Mouse (Mus musculus) ES-E14 (cell line): ENCODE data around the gene Ubtd2. TPM values are rescaled to one million over a fixed set of nuclear protein-coding genes. Genes with fewer than 3 reads are reported as not detected.

ENCODE experiments used
- DNase-seq: peaks from one replicate; pipeline ENCODE4 v3.0.0-alpha.2; 2013; ENCODE audit warnings: low read depth, low spot score
- H3K27ac ChIP-seq: 2 replicates; pipeline ENCODE4 v1.5.1; 2012; ENCODE audit warnings: low read depth, mild to moderate bottlenecking, low read length, moderate library complexity, mixed read lengths; ENCODE audit not compliant: poor library complexity, insufficient read depth, severe bottlenecking
- H3K36me3 ChIP-seq: 2 replicates; pipeline ENCODE4 v1.6.1; 2012; ENCODE audit warnings: mild to moderate bottlenecking, low read length, moderate library complexity, mixed read lengths; ENCODE audit not compliant: control insufficient read depth, poor library complexity, insufficient read depth, severe bottlenecking
- H3K4me1 ChIP-seq, 2 experiments: fragments of 150-350 bp in 1 of 2; sonication (generic) in 1 of 2; 2 replicates each; pipeline ENCODE4 v1.6.1; 2012; ENCODE audit warnings: low read length in 2 of 2, mild to moderate bottlenecking in 1 of 2, mixed read lengths in 1 of 2; ENCODE audit not compliant: control insufficient read depth in 2 of 2, insufficient read depth in 2 of 2, poor library complexity in 1 of 2
- H3K4me3 ChIP-seq, 2 experiments: fragments of 150-350 bp in 1 of 2; sonication (generic) in 1 of 2; 2 replicates each; pipeline ENCODE4 v1.5.1; 2012; ENCODE audit warnings: low read length in 2 of 2, low read depth in 1 of 2, mild to moderate bottlenecking in 1 of 2, mixed read lengths in 1 of 2; ENCODE audit not compliant: insufficient read depth in 1 of 2, poor library complexity in 1 of 2, severe bottlenecking in 1 of 2
- H3K9ac ChIP-seq: 2 replicates; pipeline ENCODE4 v1.6.1; 2012; ENCODE audit warnings: low read depth, mild to moderate bottlenecking, low read length, mixed read lengths; ENCODE audit not compliant: poor library complexity, insufficient read depth, severe bottlenecking
- H3K9me3 ChIP-seq: fragments of 150-350 bp; sonication (generic); 2 replicates; pipeline ENCODE4 v1.6.1; 2012; ENCODE audit warnings: low read depth, mild to moderate bottlenecking, low read length; ENCODE audit not compliant: control insufficient read depth, insufficient read depth
- CHD2 ChIP-seq: IDR thresholded peaks from 2 replicates; pipeline ENCODE4 v1.6.1; 2014; ENCODE audit warnings: mild to moderate bottlenecking, low read depth, low read length, inconsistent platforms
- HCFC1 ChIP-seq: IDR thresholded peaks from 2 replicates; pipeline ENCODE4 v1.6.1; 2012; ENCODE audit warnings: low read length, inconsistent platforms, borderline replicate concordance; ENCODE audit not compliant: insufficient read depth
- MAFK ChIP-seq: IDR thresholded peaks from 2 replicates; pipeline ENCODE4 v1.6.1; 2014; ENCODE audit warnings: mild to moderate bottlenecking, low read depth, low read length, inconsistent platforms; ENCODE audit not compliant: insufficient read depth
- ZC3H11A ChIP-seq: IDR thresholded peaks from 2 replicates; pipeline ENCODE4 v1.6.1; 2012; ENCODE audit warnings: low read depth, mild to moderate bottlenecking, inconsistent platforms, low read length, borderline replicate concordance
- ZNF384 ChIP-seq: IDR thresholded peaks from 2 replicates; pipeline ENCODE4 v1.6.1; 2012; ENCODE audit warnings: low read depth, low read length, inconsistent platforms
- in situ Hi-C, 2 experiments: fragments of 600-800 bp; cut with MboI; formaldehyde crosslinking; loops; one replicate each; pipeline ENCODE4 v1.15.1; 2025; ENCODE audit warnings: low sequenced_read_pairs in 2 of 2, inconsistent platforms in 1 of 2; ENCODE audit not compliant: unreplicated experiment in 2 of 2
- total RNA-seq: library from RNA; depleted of rRNA; stranded (reverse); fragments of 300-350 nt; gene quantifications from 2 replicates; pipeline ENCODE4 v1.2.3, GENCODE M21; 2012

Ubtd2 gene
- total RNA-seq, 1 experiment: 18.3 TPM

DNA sequence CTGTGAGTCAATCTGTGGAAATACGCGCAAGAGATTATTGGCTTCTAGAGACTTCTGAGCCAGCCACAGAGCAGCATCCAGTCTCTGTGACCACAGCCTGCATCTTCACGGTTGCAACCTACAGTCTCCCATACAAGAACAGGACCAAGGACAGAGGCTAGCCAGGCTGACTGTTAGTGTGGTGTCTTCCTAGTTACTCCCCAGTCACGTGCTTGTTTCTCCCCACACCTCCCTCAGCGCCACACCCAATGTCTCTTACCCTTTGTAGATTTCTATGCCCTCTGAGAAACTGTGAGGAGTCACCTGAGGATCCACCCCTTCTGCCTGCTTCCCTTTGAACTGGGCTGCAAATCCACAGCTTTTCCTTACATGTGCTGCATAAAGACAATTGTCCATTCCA lies 35.2 kb upstream of the Ubtd2 start:
- no peak overlapping the region for H3K4me3 ChIP-seq
- 0 out of 4 replicates have a peak, but pooled peaks cover 0 to 3% of the 10 kb centered on the region in 2 experiments for H3K4me1 ChIP-seq
- TF ChIP-seq CHD2 (no peak), ZC3H11A (no peak), ZNF384 (no peak), MAFK (no peak), HCFC1 (no peak)
- H3K27ac ChIP-seq: no peak overlapping the region
- DNase-seq: peak; percentile 47
- H3K9me3 ChIP-seq: no peaks in the 10 kb centered on the region
- H3K9ac ChIP-seq: no peak overlapping the region
- H3K36me3 ChIP-seq: peaks cover 2% of the 10 kb centered on the region; the same call in 1 of the 2 replicates
- in situ Hi-C loops: no loop called here

DNA sequence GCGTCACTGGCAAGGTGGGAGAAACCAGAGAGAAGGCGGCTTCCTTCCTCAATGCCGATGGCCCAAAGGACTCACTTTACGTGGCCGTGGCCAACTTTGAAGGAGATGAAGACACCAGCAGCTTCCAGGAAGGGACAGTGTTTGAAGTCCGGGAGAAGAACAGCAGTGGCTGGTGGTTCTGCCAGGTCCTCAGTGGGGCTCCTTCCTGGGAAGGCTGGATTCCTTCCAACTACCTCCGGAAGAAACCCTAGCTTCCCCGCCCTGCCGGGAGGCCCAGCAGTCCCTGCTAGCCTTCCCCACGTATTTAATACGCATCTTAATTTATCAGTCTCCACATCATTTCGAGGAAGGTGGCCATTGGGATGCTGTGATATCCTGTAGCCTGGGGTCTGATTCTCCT lies 31.9 kb upstream of the Ubtd2 start:
- in situ Hi-C loops: no loop called here
- TF ChIP-seq HCFC1 (no peak), ZNF384 (no peak), ZC3H11A (no peak), MAFK (no peak), CHD2 (no peak)
- 0 out of 4 replicates have a peak, but pooled peaks cover 0 to 3% of the 10 kb centered on the region in 2 experiments for H3K4me1 ChIP-seq
- DNase-seq: no peak
- H3K9me3 ChIP-seq: no peaks in the 10 kb centered on the region
- H3K4me3 ChIP-seq: no peak overlapping the region
- H3K9ac ChIP-seq: no peak overlapping the region
- H3K36me3 ChIP-seq: peaks cover 2% of the 10 kb centered on the region; the same call in 1 of the 2 replicates
- no peak overlapping the region for H3K27ac ChIP-seq

DNA sequence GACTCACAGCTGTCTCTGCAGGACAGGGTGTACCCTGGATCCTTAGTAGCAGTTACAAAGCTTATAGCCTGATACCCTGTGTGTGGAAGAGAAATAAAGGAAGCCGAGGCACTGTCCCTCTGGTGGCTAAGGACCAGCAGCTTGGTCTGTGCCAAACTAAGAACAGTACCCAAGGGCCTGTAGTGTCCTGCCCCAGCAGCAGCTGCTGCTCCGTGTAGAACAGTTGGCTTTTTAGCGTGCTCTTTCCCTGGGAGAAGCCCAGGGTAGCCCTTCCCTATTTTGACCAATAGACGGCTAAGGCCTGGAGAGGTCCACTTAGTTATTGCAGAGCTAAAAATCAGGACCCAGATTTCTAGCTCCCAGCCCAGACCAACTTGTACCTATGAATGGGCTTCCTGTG lies 30.6 kb upstream of the Ubtd2 start:
- no peak overlapping the region for H3K4me3 ChIP-seq
- no peak for DNase-seq
- H3K9ac ChIP-seq: no peak overlapping the region
- TF ChIP-seq ZNF384: no peak
- TF ChIP-seq HCFC1: no peak
- no peak for TF ChIP-seq MAFK
- TF ChIP-seq ZC3H11A: no peak
- TF ChIP-seq CHD2: no peak
- H3K4me1 ChIP-seq: 0 out of 4 replicates have a peak, but pooled peaks cover 0 to 3% of the 10 kb centered on the region in 2 experiments
- in situ Hi-C loops: no loop called here
- H3K27ac ChIP-seq: no peak overlapping the region
- H3K9me3 ChIP-seq: no peaks in the 10 kb centered on the region
- H3K36me3 ChIP-seq: peaks cover 2% of the 10 kb centered on the region; the same call in 1 of the 2 replicates

DNA sequence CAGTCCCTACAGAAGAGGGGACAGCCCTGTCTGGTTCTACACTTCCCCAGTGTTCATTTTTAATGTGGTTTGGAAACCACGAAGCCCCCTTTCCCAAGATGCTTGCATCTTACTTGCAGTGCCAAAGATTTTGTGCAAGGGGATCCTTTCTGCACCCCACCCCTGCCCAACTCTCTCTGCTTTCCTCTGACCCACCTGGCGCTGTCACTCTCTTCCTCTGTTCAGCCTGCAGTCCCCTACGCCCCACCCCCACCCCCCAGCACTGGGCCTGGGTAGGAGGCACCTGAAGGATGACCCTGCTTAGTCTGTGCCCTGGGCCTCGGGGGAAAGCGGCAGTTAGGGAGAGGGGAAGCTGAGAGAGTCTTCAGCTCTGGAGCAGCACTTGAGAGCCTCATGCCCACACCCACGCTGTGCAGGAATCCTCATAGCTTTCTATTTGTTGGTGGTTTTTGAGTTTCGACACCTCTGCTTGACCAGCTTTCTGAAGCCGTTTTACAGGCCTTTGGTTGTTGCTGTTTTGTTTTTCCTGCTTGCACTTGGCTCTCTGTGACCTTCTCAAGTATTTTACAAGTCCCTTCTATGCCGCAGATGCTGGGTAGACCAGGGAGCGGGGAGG lies 30.0 kb upstream of the Ubtd2 start:
- Histone ChIP-seq H3K36me3 (peaks cover 2% of the 10 kb centered on the region; the same call in 1 of the 2 replicates), H3K4me3 (no peak overlapping the region), H3K9ac (no peak overlapping the region), H3K4me1 (0 out of 4 replicates have a peak, but pooled peaks cover 0 to 3% of the 10 kb centered on the region in 2 experiments), H3K27ac (no peak overlapping the region), H3K9me3 (no peaks in the 10 kb centered on the region)
- no peak for TF ChIP-seq ZNF384
- no peak for TF ChIP-seq ZC3H11A
- TF ChIP-seq HCFC1: no peak
- no peak for TF ChIP-seq CHD2
- no peak for TF ChIP-seq MAFK
- DNase-seq: no peak
- in situ Hi-C loops: no loop called here

DNA sequence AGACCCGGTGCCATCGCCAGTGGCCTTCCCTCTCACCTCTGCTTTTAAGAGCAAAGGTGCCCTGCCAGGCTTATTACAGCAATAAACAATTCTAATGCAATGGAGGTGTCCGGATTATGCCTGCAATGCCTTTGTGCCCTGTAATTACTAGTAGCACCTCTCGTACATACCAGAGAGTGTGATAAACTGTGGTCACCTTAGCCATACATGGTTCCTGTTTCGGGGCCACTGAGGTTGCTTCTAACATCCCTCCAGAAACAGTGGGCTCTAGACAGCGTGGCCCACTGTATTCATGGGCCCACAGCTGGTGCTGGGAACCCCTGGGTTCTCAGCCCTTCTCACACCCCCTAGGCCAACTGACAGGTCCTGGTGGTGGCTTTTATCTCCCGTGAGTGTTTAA lies 27.6 kb upstream of the Ubtd2 start:
- H3K9ac ChIP-seq: no peak overlapping the region
- DNase-seq: no peak
- TF ChIP-seq MAFK (no peak), ZNF384 (no peak), CHD2 (no peak), ZC3H11A (no peak), HCFC1 (no peak)
- H3K9me3 ChIP-seq: no peaks in the 10 kb centered on the region
- H3K27ac ChIP-seq: no peak overlapping the region
- H3K4me3 ChIP-seq: no peak overlapping the region
- in situ Hi-C loops: no loop called here
- H3K4me1 ChIP-seq: no peaks in the 10 kb centered on the region
- H3K36me3 ChIP-seq: no peaks in the 10 kb centered on the region
